Mouse (Mus musculus) ES-Bruce4 (cell line): ENCODE measurements around the gene Rai14.

ENCODE experiments used
- CTCF ChIP-seq: IDR thresholded peaks from one replicate; pipeline ENCODE4 v1.8.1; 2011; ENCODE audit warnings: low read depth, low read length
- POLR2A ChIP-seq: IDR thresholded peaks from one replicate; pipeline ENCODE4 v1.8.1; 2011; ENCODE audit warnings: low read length; ENCODE audit not compliant: insufficient read depth

- TF ChIP-seq POLR2A (no peak), CTCF (no peak)
Measured at GRCm38 (mm10) chr15:10704328-10704727, 10.1 kb downstream of the Rai14 start.
